ENCODE assay signal across 24 mouse cellular contexts in the genomic region with DNA sequence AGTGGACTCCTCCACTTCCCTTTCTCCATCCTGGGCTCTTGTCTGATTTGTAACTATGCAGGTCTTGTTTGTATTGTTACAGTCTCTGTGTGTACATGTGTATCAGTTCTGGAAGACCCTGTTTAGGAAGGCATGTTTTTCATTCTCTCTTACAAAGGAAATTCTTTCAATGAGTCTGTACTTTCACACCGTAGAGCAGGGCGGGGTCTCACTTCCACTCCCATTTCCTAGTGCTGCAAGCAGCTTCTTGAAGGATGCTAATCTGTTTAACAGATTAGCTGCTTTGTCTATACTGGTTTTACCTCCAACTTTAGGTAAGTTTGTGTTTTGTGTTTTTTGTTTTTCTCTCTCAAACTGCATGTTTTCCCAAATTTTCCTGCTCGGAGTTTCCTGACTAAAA.
DNase-seq lines count a peak whose midpoint lies in the region; ATAC-seq and TF ChIP-seq lines count a peak whose summit lies in the region.
"Had no signal": no experiment of that assay in that cellular context is flagged by ENCODE, and none has a peak within 500 bp of the region (broad histone marks: within the 10 kb centered on the region; RNA-seq: fewer than 3 reads in every experiment).

No protein-coding gene starts in this region.

- H3K4me2 ChIP-seq in liver, postnatal 0 days (ENCODE audit: low read depth, low read length) = no peak overlapping the region
- H3K4me2 ChIP-seq: embryonic facial prominence, embryonic 15.5 days; heart, embryonic 13.5 days; hindbrain, embryonic 14.5 days had no signal

- H3K27me3 ChIP-seq in liver, postnatal 0 days (ENCODE audit: insufficient read depth, low read length) = no peaks in the 10 kb centered on the region
- H3K27me3 ChIP-seq: CH12.LX; embryonic facial prominence, embryonic 15.5 days; heart, embryonic 13.5 days had no signal

- intact Hi-C loops in heart, postnatal 36 days (cut with DNase I) = loop anchor here (5.0 kb wide), 1 partner anchor 315 kb away; no protein-coding TSS in a partner anchor

- H3K4me3 ChIP-seq in liver, postnatal 0 days (ENCODE audit: low read depth, low read length) = no peak overlapping the region
- H3K4me3 ChIP-seq: embryonic facial prominence, embryonic 15.5 days; erythroblast, embryonic 14.5 days; forebrain, embryonic 10.5 days; heart, embryonic 13.5 days; hindbrain, embryonic 10.5 days had no signal

- H3K36me3 ChIP-seq in liver, postnatal 0 days (replicated peaks; ENCODE audit: insufficient read depth, low read length) = no peaks in the 10 kb centered on the region
- H3K36me3 ChIP-seq: embryonic facial prominence, embryonic 15.5 days; forebrain, embryonic 10.5 days; G1E; heart, embryonic 13.5 days; hindbrain, embryonic 10.5 days had no signal

- H3K9ac ChIP-seq in liver, postnatal 0 days (replicated peaks) = no peak overlapping the region
- H3K9ac ChIP-seq: embryonic facial prominence, embryonic 15.5 days; heart, embryonic 13.5 days; hindbrain, embryonic 14.5 days had no signal

- H3K9me3 ChIP-seq in liver, postnatal 0 days (ENCODE audit: low read length) = no peaks in the 10 kb centered on the region
- H3K9me3 ChIP-seq: embryonic facial prominence, embryonic 15.5 days; forebrain, embryonic 10.5 days; G1E; heart, embryonic 13.5 days; hindbrain, embryonic 10.5 days had no signal

- no peak overlapping the region for H3K27ac ChIP-seq in liver, postnatal 0 days (ENCODE audit: low read depth)
- H3K27ac ChIP-seq: embryonic facial prominence, embryonic 15.5 days; forebrain, embryonic 10.5 days; heart, embryonic 13.5 days; hindbrain, embryonic 10.5 days; hindbrain, embryonic 14.5 days had no signal

- no peak for TF ChIP-seq EP300 in liver, postnatal 0 days (IDR thresholded peaks at IDR 0.05; ENCODE audit: low read depth)

- 61% methylated on average over 3 of the region's 3 CpGs for WGBS in liver, postnatal 0 days (ENCODE audit: insufficient replicate concordance)

- peaks cover 17% of the 10 kb centered on the region for H3K4me1 ChIP-seq in liver, postnatal 0 days (ENCODE audit: insufficient read depth)

- ATAC-seq in liver, postnatal 0 days = no peak
- ATAC-seq: forebrain, embryonic 14.5 days; intestine, embryonic 16.5 days had no signal

- peak; percentile 92 for DNase-seq in heart, adult 11 months
- DNase-seq in heart, postnatal 36 days = no peak
- peak; percentile 6 for DNase-seq in liver, postnatal 0 days
- DNase-seq in liver (no peak), R1 (ENCODE audit: low read depth, low spot score) (peak; percentile 66)
- no peak for DNase-seq in urinary bladder, adult 18-20 months (ENCODE audit: low spot score in 2 of 2)
- no peak for DNase-seq in left cerebral cortex, adult 8-10 months (ENCODE audit: low spot score in 2 of 2)
- DNase-seq: adrenal gland, postnatal 10 days; cerebellum, adult 11 months; cerebellum, adult 8-10 months; cerebellum, postnatal 14 days; embryo, embryonic 11 days; gastrocnemius, postnatal 36 days; heart, postnatal 10 days had no signal

- TF ChIP-seq CTCF in liver, postnatal 0 days (IDR thresholded peaks at IDR 0.05; ENCODE audit: low read depth) = no peak

Comparison
In these comparisons a context has a peak if more than half of its experiments do, and no peak if none do; other contexts are left out.
1. DNase-seq: peak in heart, adult 11 months (single experiment), liver, postnatal 0 days (single experiment) and R1 (single experiment); none in heart, postnatal 36 days (0 of 2), liver (single experiment), urinary bladder, adult 18-20 months (0 of 2) and left cerebral cortex, adult 8-10 months (0 of 2).